Mouse (Mus musculus): Measurements from ENCODE around the gene Grin3b. TPM values are rescaled to one million over a fixed set of nuclear protein-coding genes. Genes with fewer than 3 reads are reported as not detected.
A peak's percentile ranks its signal among the peaks of the same experiment; 100 is the strongest.

Gene Grin3b
- polyA plus RNA-seq, 1 experiment from 2014 or later = 0.50 TPM

- Histone ChIP-seq H3K4me3 (peak overlapping the region; percentile 57), H3K36me3 (no peaks in the 10 kb centered on the region), H3K9me3 (no peaks in the 10 kb centered on the region), H3K27ac (replicated peaks) (peak overlapping the region; percentile 53), H3K4me1 (peaks cover 16% of the 10 kb centered on the region), H3K9ac (replicated peaks) (peak overlapping the region; percentile 62), H3K4me2 (replicated peaks) (peak overlapping the region; percentile 87), H3K27me3 (peaks cover 6% of the 10 kb centered on the region; the same call in 1 of the 2 replicates)
- ATAC-seq (replicated peaks) = peak; percentile 83
- under 1% methylated on average over 34 of the region's 35 CpGs for WGBS
These were observed 26.7 kb downstream of the Grin3b start for GRCm38 (mm10) chr10:79997034-79997760.

DNA sequence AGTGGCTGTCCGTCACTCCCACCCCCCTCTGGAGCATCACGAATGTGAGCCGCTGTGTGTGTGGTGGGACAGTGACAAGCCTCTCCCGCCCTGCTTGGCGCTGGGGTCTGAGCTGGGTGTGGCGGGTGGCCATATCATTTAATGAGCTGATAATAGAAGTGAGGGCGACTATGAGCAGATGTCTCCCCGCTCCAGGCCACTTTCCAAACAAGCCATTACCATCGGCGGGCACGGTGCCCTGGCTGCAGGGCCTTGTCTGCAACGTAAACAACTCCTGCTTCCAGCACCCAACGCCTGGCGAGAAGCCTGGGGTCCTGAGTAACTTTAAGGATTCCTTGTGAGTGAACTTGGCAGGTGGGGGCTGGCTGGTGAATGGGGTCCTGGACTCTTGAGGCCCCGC, 27.3 kb downstream of the Grin3b start:
- WGBS = 5% methylated on average over 15 of the region's 15 CpGs
- H3K36me3 ChIP-seq = no peaks in the 10 kb centered on the region
- H3K9ac ChIP-seq (replicated peaks) = peak overlapping the region; percentile 62
- no peaks in the 10 kb centered on the region for H3K9me3 ChIP-seq
- peak overlapping the region; percentile 57 for H3K4me3 ChIP-seq
- ATAC-seq (replicated peaks) = peak; percentile 41
- H3K4me2 ChIP-seq (replicated peaks) = peak overlapping the region; percentile 87
- H3K4me1 ChIP-seq = peaks cover 16% of the 10 kb centered on the region
- H3K27me3 ChIP-seq = peaks cover 9% of the 10 kb centered on the region; the same call in 1 of the 2 replicates
- peak overlapping the region; percentile 53 for H3K27ac ChIP-seq (replicated peaks)

- H3K4me2 ChIP-seq (replicated peaks) = no peak overlapping the region
- H3K9me3 ChIP-seq = no peaks in the 10 kb centered on the region
- 77% methylated on average over 9 of the region's 9 CpGs for WGBS
- no peak for ATAC-seq (replicated peaks)
- H3K4me3 ChIP-seq = no peak overlapping the region
- H3K36me3 ChIP-seq = no peaks in the 10 kb centered on the region
- peaks cover 17% of the 10 kb centered on the region; the same call in 1 of the 2 replicates for H3K27me3 ChIP-seq
- no peak overlapping the region for H3K27ac ChIP-seq (replicated peaks)
- H3K9ac ChIP-seq (replicated peaks) = no peak overlapping the region
- peaks cover 11% of the 10 kb centered on the region for H3K4me1 ChIP-seq
These were observed 31.4 kb downstream of the Grin3b start for GRCm38 (mm10) chr10:80001945-80002344.

GRCm38 (mm10) chr10:80002829-80003228, 32.3 kb downstream of the Grin3b start:
- Histone ChIP-seq H3K9ac (replicated peaks) (no peak overlapping the region), H3K4me1 (peaks cover 6% of the 10 kb centered on the region), H3K36me3 (no peaks in the 10 kb centered on the region), H3K9me3 (no peaks in the 10 kb centered on the region), H3K4me3 (no peak overlapping the region), H3K4me2 (replicated peaks) (no peak overlapping the region), H3K27me3 (peaks cover 17% of the 10 kb centered on the region; the same call in 1 of the 2 replicates), H3K27ac (replicated peaks) (no peak overlapping the region)
- ATAC-seq (replicated peaks) = no peak
- 21% methylated on average over 21 of the region's 21 CpGs for WGBS

DNA sequence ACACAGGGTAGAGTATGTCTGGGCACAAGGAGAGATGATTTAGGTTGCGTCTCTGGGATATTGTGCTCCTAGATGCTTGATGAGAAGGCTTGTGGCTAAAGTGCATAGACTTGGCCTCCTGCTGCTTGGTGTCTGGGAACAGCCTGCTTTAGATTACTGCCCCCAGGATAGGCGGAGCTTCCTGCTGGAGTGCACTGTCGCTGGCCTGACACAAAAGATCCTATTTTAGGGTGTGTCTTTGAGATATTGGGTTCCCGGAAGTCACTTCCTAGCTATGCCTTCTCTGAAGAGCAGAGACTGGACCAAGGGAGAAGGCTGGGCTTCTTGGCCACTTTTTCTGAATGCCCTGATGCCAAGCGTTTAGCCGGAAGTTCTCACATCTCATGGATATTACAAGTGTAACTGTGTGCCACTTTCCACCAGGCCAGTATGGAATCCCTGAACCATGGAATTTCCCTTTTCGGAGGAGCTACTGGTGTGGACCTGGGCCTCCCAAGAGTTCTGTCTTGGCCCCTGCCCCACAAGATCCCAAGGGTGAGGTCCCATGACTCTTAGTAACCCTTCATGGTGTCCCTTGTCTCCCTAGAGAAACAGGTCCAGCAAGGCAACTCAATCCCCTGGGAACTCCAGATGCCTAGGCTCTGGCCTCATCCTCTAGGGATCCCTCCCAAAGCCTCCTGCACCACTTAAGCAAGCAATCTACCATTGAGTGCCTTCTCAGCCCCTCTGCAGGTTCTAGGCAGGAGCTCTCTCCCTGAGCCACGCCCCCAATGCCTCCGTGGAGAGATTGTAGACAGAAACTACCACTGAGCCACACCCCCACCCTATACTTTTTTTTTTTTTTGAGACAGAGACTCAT, 33.1 kb downstream of the Grin3b start:
- Histone ChIP-seq H3K36me3 (no peaks in the 10 kb centered on the region), H3K27me3 (peaks cover 17% of the 10 kb centered on the region; the same call in 1 of the 2 replicates), H3K9me3 (no peaks in the 10 kb centered on the region), H3K4me3 (no peak overlapping the region), H3K27ac (replicated peaks) (no peak overlapping the region), H3K9ac (replicated peaks) (no peak overlapping the region), H3K4me2 (replicated peaks) (no peak overlapping the region), H3K4me1 (no peaks in the 10 kb centered on the region)
- no peak for ATAC-seq (replicated peaks)
- 67% methylated on average over 9 of the region's 9 CpGs for WGBS

DNA sequence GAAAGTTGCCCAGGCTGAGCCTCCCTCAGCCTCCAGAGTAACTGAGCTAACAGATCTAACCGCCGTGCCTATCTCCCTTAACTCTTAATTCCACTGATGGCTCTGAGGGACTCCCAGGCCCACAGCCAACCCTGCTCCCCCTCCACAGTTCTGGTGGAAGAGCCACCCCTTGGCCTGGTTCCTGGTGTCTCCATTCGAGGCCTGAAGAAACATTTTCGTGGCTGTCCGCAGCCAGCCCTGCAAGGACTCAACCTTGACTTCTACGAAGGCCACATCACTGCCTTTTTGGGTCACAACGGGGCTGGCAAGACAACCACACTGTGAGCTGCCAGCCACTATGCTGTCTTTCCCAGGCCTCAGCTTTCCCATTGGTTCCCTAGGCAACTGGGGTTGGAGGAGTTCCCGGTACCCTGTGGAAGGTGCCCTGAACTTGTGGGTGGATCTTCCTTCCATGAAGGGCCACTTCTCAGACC, 33.8 kb downstream of the Grin3b start:
- Histone ChIP-seq H3K4me3 (no peak overlapping the region), H3K27me3 (peaks cover 17% of the 10 kb centered on the region; the same call in 1 of the 2 replicates)
- 90% methylated on average over 8 of the region's 8 CpGs for WGBS

DNA sequence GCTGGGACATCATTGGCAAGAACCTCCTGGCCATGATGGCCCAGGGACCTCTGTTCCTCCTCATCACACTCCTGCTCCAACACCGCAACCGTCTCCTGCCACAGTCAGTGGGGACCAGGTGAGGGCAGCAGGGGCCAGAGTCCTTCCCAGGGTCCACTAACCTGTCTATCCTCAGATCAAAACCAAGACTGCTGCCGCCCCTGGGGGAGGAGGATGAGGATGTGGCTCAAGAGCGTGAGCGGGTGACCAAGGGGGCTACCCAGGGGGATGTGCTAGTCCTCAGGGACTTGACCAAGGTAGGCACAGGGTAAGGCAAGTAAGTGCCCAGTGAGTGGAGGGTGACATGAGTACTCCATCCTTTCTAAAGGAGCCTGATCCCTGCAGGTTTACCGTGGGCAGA, 41.2 kb downstream of the Grin3b start:
- H3K4me1 ChIP-seq = no peaks in the 10 kb centered on the region
- no peak for ATAC-seq (replicated peaks)

More for the DNA sequence above, 33.8 kb downstream of the Grin3b start:
- Histone ChIP-seq H3K27ac (replicated peaks) (no peak overlapping the region), H3K9ac (replicated peaks) (no peak overlapping the region), H3K9me3 (no peaks in the 10 kb centered on the region), H3K36me3 (no peaks in the 10 kb centered on the region), H3K4me2 (replicated peaks) (no peak overlapping the region), H3K4me1 (no peaks in the 10 kb centered on the region)
- no peak for ATAC-seq (replicated peaks)

DNA sequence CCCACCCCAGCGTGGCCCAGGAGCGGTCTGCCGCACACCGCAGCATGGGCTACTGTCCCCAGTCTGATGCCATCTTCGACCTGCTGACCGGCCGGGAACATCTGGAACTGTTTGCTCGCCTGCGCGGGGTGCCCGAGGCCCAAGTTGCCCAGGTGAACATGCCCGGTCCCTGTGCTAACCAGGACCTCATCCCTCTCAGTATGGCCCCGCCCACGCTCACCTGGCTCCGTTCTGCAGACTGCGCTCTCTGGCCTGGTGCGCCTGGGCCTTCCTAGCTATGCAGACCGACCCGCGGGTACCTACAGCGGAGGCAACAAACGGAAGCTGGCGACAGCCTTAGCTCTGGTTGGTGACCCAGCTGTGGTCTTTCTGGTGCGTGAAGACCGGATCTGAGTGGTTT, 43.1 kb downstream of the Grin3b start:
- H3K4me2 ChIP-seq (replicated peaks) = no peak overlapping the region
- H3K9me3 ChIP-seq = peaks cover 10% of the 10 kb centered on the region; the same call in 1 of the 2 replicates
- WGBS = 31% methylated on average over 25 of the region's 25 CpGs
- H3K36me3 ChIP-seq = peaks cover 14% of the 10 kb centered on the region; the same call in 1 of the 2 replicates
- H3K4me1 ChIP-seq = no peaks in the 10 kb centered on the region
- H3K9ac ChIP-seq (replicated peaks) = no peak overlapping the region
- H3K27me3 ChIP-seq = peaks cover 54% of the 10 kb centered on the region
- no peak for ATAC-seq (replicated peaks)
- H3K27ac ChIP-seq (replicated peaks) = no peak overlapping the region
- no peak overlapping the region for H3K4me3 ChIP-seq

More for the DNA sequence above, 41.2 kb downstream of the Grin3b start:
- Histone ChIP-seq H3K9me3 (peaks cover 10% of the 10 kb centered on the region; the same call in 1 of the 2 replicates), H3K4me3 (no peak overlapping the region), H3K27ac (replicated peaks) (no peak overlapping the region), H3K36me3 (peaks cover 14% of the 10 kb centered on the region; the same call in 1 of the 2 replicates), H3K9ac (replicated peaks) (no peak overlapping the region), H3K4me2 (replicated peaks) (no peak overlapping the region), H3K27me3 (peaks cover 47% of the 10 kb centered on the region)
- 90% methylated on average over 6 of the region's 6 CpGs for WGBS

GRCm38 (mm10) chr10:80014484-80015290, 44.2 kb downstream of the Grin3b start:
- H3K9ac ChIP-seq (replicated peaks) = no peak overlapping the region
- peaks cover 13% of the 10 kb centered on the region; the same call in 1 of the 2 replicates for H3K36me3 ChIP-seq
- H3K9me3 ChIP-seq = peaks cover 10% of the 10 kb centered on the region; the same call in 1 of the 2 replicates
- no peak overlapping the region for H3K4me3 ChIP-seq
- H3K4me1 ChIP-seq = no peaks in the 10 kb centered on the region
- no peak overlapping the region for H3K4me2 ChIP-seq (replicated peaks)
- H3K27ac ChIP-seq (replicated peaks) = no peak overlapping the region
- no peak for ATAC-seq (replicated peaks)
- peaks cover 64% of the 10 kb centered on the region for H3K27me3 ChIP-seq
- WGBS = 21% methylated on average over 28 of the region's 28 CpGs

- Histone ChIP-seq H3K36me3 (peaks cover 6% of the 10 kb centered on the region; the same call in 1 of the 2 replicates), H3K9me3 (peaks cover 9% of the 10 kb centered on the region; the same call in 1 of the 2 replicates), H3K27me3 (peaks cover 70% of the 10 kb centered on the region), H3K27ac (replicated peaks) (no peak overlapping the region), H3K4me1 (no peaks in the 10 kb centered on the region), H3K9ac (replicated peaks) (no peak overlapping the region), H3K4me2 (replicated peaks) (no peak overlapping the region), H3K4me3 (no peak overlapping the region)
- no peak for ATAC-seq (replicated peaks)
- 78% methylated on average over 10 of the region's 10 CpGs for WGBS
These were observed 45.1 kb downstream of the Grin3b start for GRCm38 (mm10) chr10:80015583-80015982.

- Histone ChIP-seq H3K4me2 (replicated peaks) (no peak within 1 kb of the TSS), H3K4me3 (no peak within 1 kb of the TSS), H3K9me3 (0 out of 2 replicates have a peak, but pooled peaks cover 2% of the 10 kb centered on the region), H3K27me3 (peaks cover 69% of the 10 kb centered on the region), H3K27ac (replicated peaks) (no peak within 1 kb of the TSS), H3K9ac (replicated peaks) (no peak within 1 kb of the TSS), H3K4me1 (no peaks in the 10 kb centered on the region), H3K36me3 (no peaks in the 10 kb centered on the region)
- no peak for ATAC-seq (replicated peaks)
- 68% methylated on average over 11 of the region's 11 CpGs for WGBS
These were observed 46.0 kb downstream of the Grin3b start, which contains the start of gene Arhgap45 for GRCm38 (mm10) chr10:80016511-80016910. Gene Arhgap45 (plus strand): TSS chr10:80016653.

All from forebrain, embryonic 15.5 days (tissue).